Mouse (Mus musculus) Muller cell, postnatal 12 days (primary cell): ENCODE results near the gene Sbno1.
A peak's percentile ranks its signal among the peaks of the same experiment; 100 is the strongest.
"Not testable (repeated sequence)": the region's sequence is repeated elsewhere in the genome, so short reads cannot be mapped to it uniquely, and the experiment has no call there.

Experiments used
- DNase-seq: peaks from one replicate; pipeline ENCODE4 v3.0.0-alpha.2; 2015; ENCODE audit errors: inconsistent ontology term

Gene Sbno1

GRCm38 (mm10) chr5:124425412-124426259 is at the start of gene Sbno1:
Sbno1 (minus strand) TSS chr5:124426001.
- DNase-seq: peak; percentile 99

DNA sequence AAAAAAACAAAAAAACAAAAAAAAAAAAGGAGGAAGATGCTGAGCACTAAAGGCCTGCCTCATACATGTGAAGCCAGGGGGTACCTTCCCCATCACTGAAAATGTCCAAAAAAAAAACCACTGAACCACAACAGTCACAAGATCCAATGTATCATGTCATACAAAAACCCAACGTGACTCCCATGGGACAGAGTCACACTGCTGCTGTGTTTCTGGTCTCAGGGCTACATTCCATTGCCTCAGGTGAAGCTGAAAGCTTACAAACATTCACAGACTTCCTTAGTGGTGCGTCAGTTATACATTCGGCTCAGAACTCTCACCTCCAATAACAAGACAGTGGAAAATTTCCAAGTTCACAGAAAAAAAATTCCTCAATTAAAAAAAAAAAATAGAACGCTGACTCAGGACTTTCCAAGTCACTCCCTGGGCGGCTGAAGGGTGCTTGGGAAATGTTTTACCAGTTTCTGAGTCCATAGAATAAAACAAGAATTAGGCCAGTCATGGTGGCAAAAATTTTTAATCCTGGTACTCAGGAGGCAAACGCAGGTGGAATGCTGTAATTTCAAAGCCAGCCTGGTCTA is 44.9 kb upstream of the Sbno1 start:
- no peak for DNase-seq

- DNase-seq: no peak
Measured at GRCm38 (mm10) chr5:124469486-124469885, 43.7 kb upstream of the Sbno1 start.

GRCm38 (mm10) chr5:124468365-124468764 is 42.6 kb upstream of the Sbno1 start:
- DNase-seq: no peak

DNA sequence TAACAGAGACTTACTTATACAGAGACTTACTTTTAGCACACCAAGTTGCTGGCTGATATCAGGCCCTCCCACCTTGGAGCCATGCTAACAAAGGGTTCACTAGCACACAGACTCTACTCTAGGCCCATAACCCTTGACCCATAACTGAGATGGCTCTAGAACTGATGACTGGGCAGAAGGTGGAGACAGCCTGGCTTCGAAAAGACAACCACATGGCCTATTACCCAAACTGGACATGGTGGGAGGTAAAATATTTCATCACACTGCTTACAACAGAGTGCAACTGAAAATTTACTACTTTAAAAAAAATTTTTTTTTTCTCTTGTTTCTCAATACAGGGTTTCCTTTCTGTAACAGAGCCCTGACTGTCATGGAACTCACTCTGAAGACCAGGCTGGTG is 42.0 kb upstream of the Sbno1 start:
- DNase-seq: no peak

DNA sequence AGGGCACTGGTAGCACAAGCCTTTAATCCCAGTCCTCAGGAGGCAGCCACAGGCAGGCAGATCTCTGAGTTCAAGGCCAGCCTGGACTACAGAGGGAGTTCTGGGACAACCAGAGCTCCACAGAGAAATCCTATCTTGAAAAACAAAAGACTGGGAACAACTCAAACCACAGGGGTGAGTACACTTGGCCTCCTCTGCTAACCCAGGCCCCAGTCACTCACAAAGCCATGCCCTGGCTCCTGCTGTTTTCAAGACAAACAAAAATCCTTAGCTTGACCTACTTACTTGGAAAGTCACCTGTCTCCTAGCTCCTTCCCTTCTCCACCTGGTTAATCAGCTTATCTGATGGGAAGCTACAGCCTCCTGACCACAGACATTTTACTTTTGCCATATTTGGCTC is 39.1 kb upstream of the Sbno1 start:
- DNase-seq: no peak

- DNase-seq: no peak
Measured at GRCm38 (mm10) chr5:124463462-124463861, 37.7 kb upstream of the Sbno1 start.

DNA sequence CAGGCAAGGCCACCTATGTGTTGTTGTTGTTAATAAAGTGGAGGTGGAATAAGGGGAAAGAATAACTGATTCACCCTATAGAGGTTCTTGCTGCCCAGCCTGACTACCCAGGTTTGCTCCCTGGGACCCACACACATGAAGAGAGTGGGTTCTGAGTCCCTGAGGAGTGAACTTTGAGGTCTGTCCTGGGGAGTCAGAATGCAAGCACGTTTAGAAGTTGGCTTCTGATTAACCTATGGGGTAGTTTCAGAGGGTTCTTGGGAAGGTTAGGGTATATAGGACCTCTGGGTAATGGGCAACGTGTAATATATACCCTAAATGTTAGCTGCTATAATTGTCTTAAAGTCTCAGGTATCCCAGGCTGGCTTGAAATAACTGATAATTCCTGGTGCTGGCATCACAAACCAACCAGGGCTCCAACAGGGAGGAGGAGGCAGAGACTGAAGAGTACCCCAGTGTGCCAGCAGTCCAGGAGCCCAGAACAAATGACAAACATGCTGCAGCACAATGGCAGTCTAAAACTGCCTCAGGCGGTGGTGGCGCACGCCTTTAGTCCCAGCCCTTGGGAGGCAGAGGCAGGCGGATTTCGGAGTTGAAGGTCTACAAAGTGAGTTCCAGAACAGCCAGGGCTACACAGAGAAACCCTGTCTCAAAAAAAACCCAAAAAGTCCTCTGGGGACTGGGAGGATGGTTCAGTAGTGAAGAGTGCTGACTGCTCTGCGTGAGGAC is 36.7 kb upstream of the Sbno1 start:
- no peak for DNase-seq

DNA sequence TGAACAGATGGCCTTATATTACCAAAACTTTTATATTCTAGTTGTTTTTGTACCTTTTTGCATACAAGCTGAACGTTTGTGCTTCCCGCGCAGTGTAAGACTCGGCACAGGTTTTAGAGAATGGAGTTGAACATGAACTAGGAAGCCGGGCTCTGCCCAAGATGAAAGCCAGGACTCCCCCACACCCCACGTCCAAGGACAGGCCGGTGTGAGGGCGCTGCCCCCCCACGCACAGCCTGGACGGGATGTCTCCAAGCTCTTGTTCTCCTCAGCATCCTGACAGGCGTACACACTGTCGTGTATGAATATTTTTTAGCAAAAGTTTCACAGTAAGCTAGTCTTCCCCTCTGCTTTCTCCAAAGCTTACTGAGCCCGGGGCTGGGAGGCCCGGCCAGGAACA is 35.1 kb upstream of the Sbno1 start:
- not testable (repeated sequence) for DNase-seq

GRCm38 (mm10) chr5:124456762-124457161 is 31.0 kb upstream of the Sbno1 start:
- DNase-seq: no peak

GRCm38 (mm10) chr5:124454082-124454419 is 28.2 kb upstream of the Sbno1 start:
- DNase-seq: no peak

- no peak for DNase-seq
Measured at GRCm38 (mm10) chr5:124453339-124454081, 27.7 kb upstream of the Sbno1 start.

- DNase-seq: no peak
Measured at GRCm38 (mm10) chr5:124452494-124453228, 26.9 kb upstream of the Sbno1 start.

DNA sequence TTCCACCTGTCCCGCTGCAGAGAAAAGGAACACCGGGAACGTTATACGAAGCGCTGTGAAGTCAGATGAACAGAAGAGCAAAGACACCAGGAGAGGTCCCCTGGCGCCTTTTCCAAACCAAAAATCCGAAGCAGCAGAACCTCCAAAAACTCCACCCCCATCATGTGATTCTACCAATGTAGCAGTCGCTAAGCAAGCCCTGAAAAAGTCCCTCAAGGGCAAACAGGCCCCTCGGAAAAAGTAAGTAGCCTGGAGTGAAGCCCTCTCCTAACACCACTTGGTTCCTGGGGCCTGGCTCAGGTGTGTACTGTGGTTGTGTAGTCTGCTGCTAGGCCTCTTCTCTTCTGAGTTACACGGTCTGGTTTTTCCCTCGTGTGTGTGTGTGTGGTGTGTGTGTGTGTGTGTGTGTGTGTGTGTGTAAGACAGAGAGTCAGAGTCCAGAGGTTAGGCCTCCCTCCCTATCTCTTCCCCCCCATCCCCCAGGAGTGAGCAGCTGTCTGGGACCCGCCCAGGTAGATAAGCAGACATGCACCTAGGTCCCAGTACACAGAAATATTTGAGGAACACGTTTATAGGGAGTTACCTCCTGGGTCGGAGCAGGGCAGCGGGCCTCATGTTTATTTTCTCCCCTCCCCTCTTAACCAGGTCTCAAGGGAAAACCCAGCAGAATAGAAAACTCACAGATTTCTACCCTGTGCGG is 25.0 kb upstream of the Sbno1 start:
- no peak for DNase-seq

DNA sequence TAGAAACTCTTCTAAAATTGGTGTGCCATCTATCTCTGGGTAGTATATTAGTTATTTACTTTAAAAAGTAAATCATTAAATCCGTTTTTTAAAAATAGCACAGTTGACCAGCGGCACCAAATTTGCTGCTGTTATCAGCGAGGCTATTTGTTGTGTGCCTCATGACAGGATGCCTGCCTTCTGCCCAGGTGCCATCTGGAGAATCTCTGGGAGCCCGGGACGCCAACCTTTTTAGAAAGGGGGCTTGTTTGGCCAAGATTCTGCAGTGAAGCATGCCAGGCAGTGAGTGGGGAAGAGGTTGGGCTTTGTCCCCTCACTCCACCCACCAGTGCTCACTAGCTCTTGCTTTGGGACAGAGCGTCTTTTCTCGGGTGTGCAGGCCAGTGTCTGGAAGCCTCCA is 24.2 kb upstream of the Sbno1 start:
- DNase-seq: no peak

GRCm38 (mm10) chr5:124449494-124449893 is 23.7 kb upstream of the Sbno1 start:
- no peak for DNase-seq

- DNase-seq: peak; percentile 84
Measured at GRCm38 (mm10) chr5:124446301-124446881, 20.6 kb upstream of the Sbno1 start.

- peak; percentile 55 for DNase-seq
Measured at GRCm38 (mm10) chr5:124445621-124446293, 20.0 kb upstream of the Sbno1 start.

- peak; percentile 86 for DNase-seq
Measured at GRCm38 (mm10) chr5:124444661-124445561, 19.1 kb upstream of the Sbno1 start.
